Mouse (Mus musculus): ENCODE measurements at regions not wholly inside any gene's neighbourhood (a gene's known extent, or its start where the extent isn't known, plus 50 kb on each side); places are given as distances from the start of the nearest gene placed in this dataset.

GRCm38 (mm10) chr10:120556116-120556515 is 79.8 kb upstream of the Hmga2 start:
- no peak for DNase-seq (ENCODE audit: low spot score in 2 of 2)

- DNase-seq (ENCODE audit: low spot score in 2 of 2), result no peak
These were observed 76.8 kb upstream of the Hmga2 start for GRCm38 (mm10) chr10:120553097-120553453.

GRCm38 (mm10) chr10:120552341-120553096 is 76.2 kb upstream of the Hmga2 start:
- no peak for DNase-seq (ENCODE audit: low spot score in 2 of 2)

GRCm38 (mm10) chr10:120551851-120552281 is 75.6 kb upstream of the Hmga2 start:
- no peak for DNase-seq (ENCODE audit: low spot score in 2 of 2)

GRCm38 (mm10) chr10:120547164-120547563 is 70.9 kb upstream of the Hmga2 start:
- DNase-seq (ENCODE audit: low spot score in 2 of 2), result no peak

- no peak for DNase-seq (ENCODE audit: low spot score in 2 of 2)
These were observed 65.3 kb upstream of the Hmga2 start for GRCm38 (mm10) chr10:120541618-120542017.

- DNase-seq (ENCODE audit: low spot score in 2 of 2), result no peak
These were observed 62.3 kb upstream of the Hmga2 start for GRCm38 (mm10) chr10:120538561-120538960.

GRCm38 (mm10) chr10:120528406-120528805 is 52.1 kb upstream of the Hmga2 start:
- DNase-seq (ENCODE audit: low spot score in 2 of 2), result no peak

GRCm38 (mm10) chr10:120527951-120528350 is 51.7 kb upstream of the Hmga2 start:
- DNase-seq (ENCODE audit: low spot score in 2 of 2), result no peak

GRCm38 (mm10) chr10:120526991-120527390 is 50.7 kb upstream of the Hmga2 start:
- DNase-seq (ENCODE audit: low spot score in 2 of 2), result no peak
